24 mouse cellular contexts compared by ENCODE assay signal in genomic region chr6:68370010-68370409, GRCm38 (mm10).
DNase-seq lines count a peak whose midpoint lies in the region; ATAC-seq and TF ChIP-seq lines count a peak whose summit lies in the region.
"Had no signal": no experiment of that assay in that cellular context is flagged by ENCODE, and none has a peak within 500 bp of the region (broad histone marks: within the 10 kb centered on the region; RNA-seq: fewer than 3 reads in every experiment).

No protein-coding gene starts in this region.

- no peak overlapping the region for H3K4me2 ChIP-seq in kidney, postnatal 0 days (ENCODE audit: low read length)
- H3K4me2 ChIP-seq in kidney, embryonic 16.5 days (replicated peaks; ENCODE audit: low read depth, low read length): no peak overlapping the region
- H3K4me2 ChIP-seq: heart, embryonic 11.5 days; liver, embryonic 15.5 days had no signal

- H3K27me3 ChIP-seq in kidney, postnatal 0 days (ENCODE audit: insufficient read depth, low read length): no peaks in the 10 kb centered on the region
- no peaks in the 10 kb centered on the region for H3K27me3 ChIP-seq in kidney, embryonic 16.5 days (ENCODE audit: insufficient read depth, low read length)
- H3K27me3 ChIP-seq: liver, embryonic 15.5 days; Patski had no signal

- DNase-seq in kidney, postnatal 0 days (ENCODE audit: low spot score): no peak
- DNase-seq in retina, embryonic 14.5 days (ENCODE audit: low spot score): peak; percentile 11
- no peak for DNase-seq in retina, postnatal 1 day
- peak; percentile 3 for DNase-seq in R1 (ENCODE audit: low read depth, low spot score)
- no peak for DNase-seq in urinary bladder, postnatal 14 days (ENCODE audit: low spot score)
- no peak for DNase-seq in cerebellum, postnatal 25 days
- DNase-seq: adrenal gland, postnatal 14 days; cerebellum, adult 9-10 months; gastrocnemius, postnatal 14 days; heart, adult 11 months; kidney, adult 8-10 months; kidney, postnatal 25 days; left cerebral cortex, postnatal 4 days; liver; right cerebral cortex, postnatal 25 days; thymus, postnatal 14 days had no signal

- no peak overlapping the region for H3K9ac ChIP-seq in kidney, postnatal 0 days (ENCODE audit: low read depth, low read length)
- H3K9ac ChIP-seq in kidney, embryonic 16.5 days (replicated peaks; ENCODE audit: low read length): no peak overlapping the region
- H3K9ac ChIP-seq: liver, embryonic 15.5 days had no signal

- H3K4me3 ChIP-seq in kidney, postnatal 0 days (replicated peaks; ENCODE audit: low read depth, low read length): no peak overlapping the region
- H3K4me3 ChIP-seq in kidney, embryonic 16.5 days (ENCODE audit: low read length): no peak overlapping the region
- H3K4me3 ChIP-seq: embryonic facial prominence, embryonic 10.5 days; liver, embryonic 15.5 days had no signal

- H3K36me3 ChIP-seq in kidney, postnatal 0 days (ENCODE audit: insufficient read depth, low read length): no peaks in the 10 kb centered on the region
- no peaks in the 10 kb centered on the region for H3K36me3 ChIP-seq in kidney, embryonic 16.5 days (ENCODE audit: insufficient read depth, low read length)
- H3K36me3 ChIP-seq: embryonic facial prominence, embryonic 10.5 days; liver, embryonic 15.5 days had no signal

- no peaks in the 10 kb centered on the region for H3K4me1 ChIP-seq in kidney, postnatal 0 days (replicated peaks; ENCODE audit: insufficient read depth, low read length)
- H3K4me1 ChIP-seq in kidney, embryonic 16.5 days (ENCODE audit: insufficient read depth, low read length): no peaks in the 10 kb centered on the region
- H3K4me1 ChIP-seq: embryonic facial prominence, embryonic 10.5 days; liver, embryonic 15.5 days had no signal

- peak; percentile 13; the same call in 1 of the 2 replicates for TF ChIP-seq CTCF in kidney, postnatal 0 days (IDR thresholded peaks at IDR 0.05; ENCODE audit: low read depth)

- H3K9me3 ChIP-seq in kidney, postnatal 0 days (replicated peaks; ENCODE audit: low read length): no peaks in the 10 kb centered on the region
- no peaks in the 10 kb centered on the region for H3K9me3 ChIP-seq in kidney, embryonic 16.5 days (ENCODE audit: low read length)
- H3K9me3 ChIP-seq: liver, embryonic 15.5 days had no signal

- 81% methylated on average over 6 of the region's 6 CpGs for WGBS in kidney, postnatal 0 days
- WGBS in kidney, embryonic 16.5 days: 82% methylated on average over 6 of the region's 6 CpGs

- no peak for ATAC-seq in kidney, postnatal 0 days (replicated peaks; ENCODE audit: low FRiP score, low read depth)
- no peak for ATAC-seq in kidney, embryonic 16.5 days (ENCODE audit: low FRiP score, low TSS enrichment)
- ATAC-seq: forebrain, embryonic 16.5 days; inflammation-experienced regulatory T-cells, adult 6 months; Patski had no signal

- H3K27ac ChIP-seq in kidney, postnatal 0 days: no peak overlapping the region
- H3K27ac ChIP-seq in kidney, embryonic 16.5 days (ENCODE audit: low read length): no peak overlapping the region
- H3K27ac ChIP-seq: embryonic facial prominence, embryonic 10.5 days; liver, embryonic 15.5 days; macrophage had no signal

Comparison
In these comparisons a context has a peak if more than half of its experiments do, and no peak if none do; other contexts are left out.
1. DNase-seq: peak in retina, embryonic 14.5 days (single experiment) and R1 (single experiment); none in kidney, postnatal 0 days (single experiment), retina, postnatal 1 day (single experiment), urinary bladder, postnatal 14 days (single experiment) and cerebellum, postnatal 25 days (0 of 2).